Mouse (Mus musculus): ENCODE data around the gene Rbp3.

GRCm38 (mm10) chr14:33959341-33959740 lies 5.5 kb downstream of the Rbp3 start:
- TF ChIP-seq MAX (IDR thresholded peaks at IDR 0.05; ENCODE audit: low read length) = no peak
- peak; percentile 74 to 80 for TF ChIP-seq CTCF (conservative IDR thresholded peaks at IDR 0.05 in 1 of 2, IDR thresholded peaks at IDR 0.05 in 1 of 2; ENCODE audit: low read depth in 2 of 2, low read length in 2 of 2)
- no peak for TF ChIP-seq ZMIZ1 (IDR thresholded peaks at IDR 0.05; ENCODE audit: low read depth, low read length)
- TF ChIP-seq POLR2A (IDR thresholded peaks at IDR 0.05; ENCODE audit: low read depth, low read length) = no peak
- no peak for TF ChIP-seq PAX5 (IDR thresholded peaks at IDR 0.05; ENCODE audit: low read length)
- TF ChIP-seq CHD1 (IDR thresholded peaks at IDR 0.05; ENCODE audit: low read depth, low read length) = no peak
- no peak for TF ChIP-seq HCFC1 (IDR thresholded peaks at IDR 0.05; ENCODE audit: low read depth, low read length)
- no peak for TF ChIP-seq RCOR1 (conservative IDR thresholded peaks at IDR 0.05; ENCODE audit: low read depth, low read length)
- no peak for TF ChIP-seq MAZ (IDR thresholded peaks at IDR 0.05; ENCODE audit: low read depth, low read length)
- no peak for TF ChIP-seq MYC (IDR thresholded peaks at IDR 0.05; ENCODE audit: low read depth, low read length)
- no peak for TF ChIP-seq JUND (conservative IDR thresholded peaks at IDR 0.05; ENCODE audit: low read depth, low read length)
- TF ChIP-seq EP300 (IDR thresholded peaks at IDR 0.05; ENCODE audit: low read length) = no peak
- no peak for TF ChIP-seq USF1 (IDR thresholded peaks at IDR 0.05; ENCODE audit: low read depth, low read length)

Data from CH12.LX (cell line).